Mouse (Mus musculus): ENCODE data around the gene Zzz3.

Zzz3 gene

GRCm38 (mm10) chr3:152465338-152465737, 70.1 kb downstream of the Zzz3 start:
- no peak for DNase-seq (ENCODE audit: low read depth, low spot score)

- DNase-seq (ENCODE audit: low read depth, low spot score), result no peak
Measured at GRCm38 (mm10) chr3:152466849-152467248, 71.6 kb downstream of the Zzz3 start.

GRCm38 (mm10) chr3:152467312-152467711, 72.0 kb downstream of the Zzz3 start:
- no peak for DNase-seq (ENCODE audit: low read depth, low spot score)

- DNase-seq (ENCODE audit: low read depth, low spot score), result no peak
Measured at GRCm38 (mm10) chr3:152468032-152468431, 72.8 kb downstream of the Zzz3 start.

GRCm38 (mm10) chr3:152468569-152469041, 73.3 kb downstream of the Zzz3 start:
- DNase-seq (ENCODE audit: low read depth, low spot score), result no peak

- no peak for DNase-seq (ENCODE audit: low read depth, low spot score)
Measured at GRCm38 (mm10) chr3:152469423-152470200, 74.3 kb downstream of the Zzz3 start.

- DNase-seq (ENCODE audit: low read depth, low spot score), result no peak
Measured at GRCm38 (mm10) chr3:152470347-152470746, 75.1 kb downstream of the Zzz3 start.

GRCm38 (mm10) chr3:152472676-152473075, 77.4 kb downstream of the Zzz3 start:
- DNase-seq (ENCODE audit: low read depth, low spot score), result no peak

- DNase-seq (ENCODE audit: low read depth, low spot score), result no peak
Measured at GRCm38 (mm10) chr3:152474582-152475277, 79.5 kb downstream of the Zzz3 start.

- no peak for DNase-seq (ENCODE audit: low read depth, low spot score)
Measured at GRCm38 (mm10) chr3:152475278-152475669, 80.0 kb downstream of the Zzz3 start.

GRCm38 (mm10) chr3:152475894-152476293, 80.6 kb downstream of the Zzz3 start:
- no peak for DNase-seq (ENCODE audit: low read depth, low spot score)

GRCm38 (mm10) chr3:152477796-152478527, 82.7 kb downstream of the Zzz3 start:
- DNase-seq (ENCODE audit: low read depth, low spot score), result no peak

GRCm38 (mm10) chr3:152478599-152479435, 83.5 kb downstream of the Zzz3 start:
- DNase-seq (ENCODE audit: low read depth, low spot score), result no peak

GRCm38 (mm10) chr3:152480336-152480735, 85.1 kb downstream of the Zzz3 start:
- DNase-seq (ENCODE audit: low read depth, low spot score), result no peak

- no peak for DNase-seq (ENCODE audit: low read depth, low spot score)
Measured at GRCm38 (mm10) chr3:152482182-152482581, 86.9 kb downstream of the Zzz3 start.

GRCm38 (mm10) chr3:152483800-152484199, 88.5 kb downstream of the Zzz3 start:
- DNase-seq (ENCODE audit: low read depth, low spot score), result no peak

- peak; percentile 73 for DNase-seq (ENCODE audit: low read depth, low spot score)
Measured at GRCm38 (mm10) chr3:152484206-152484605, 88.9 kb downstream of the Zzz3 start.

- no peak for DNase-seq (ENCODE audit: low read depth, low spot score)
Measured at GRCm38 (mm10) chr3:152488964-152489363, 93.7 kb downstream of the Zzz3 start.

GRCm38 (mm10) chr3:152490423-152490822, 95.2 kb downstream of the Zzz3 start:
- no peak for DNase-seq (ENCODE audit: low read depth, low spot score)

GRCm38 (mm10) chr3:152492241-152492640, 97.0 kb downstream of the Zzz3 start:
- no peak for DNase-seq (ENCODE audit: low read depth, low spot score)

GRCm38 (mm10) chr3:152493813-152494212, 98.5 kb downstream of the Zzz3 start:
- no peak for DNase-seq (ENCODE audit: low read depth, low spot score)
